Mouse (Mus musculus): ENCODE data around the gene Pstpip1.

Pstpip1 gene

GRCm38 (mm10) chr9:56089778-56090520, at the start of gene Pstpip1:
Pstpip1 (plus strand) TSS chr9:56089962.
- in situ Hi-C loops (cut with MboI): no loop called here

- in situ Hi-C loops (cut with MboI): no loop called here
Observed at GRCm38 (mm10) chr9:56041372-56042180, 48.2 kb upstream of the Pstpip1 start, which contains the start of gene Rcn2. Rcn2 (plus strand) TSS chr9:56041845.

- in situ Hi-C loops (cut with MboI): no loop called here
Observed at GRCm38 (mm10) chr9:56042181-56042621, 47.6 kb upstream of the Pstpip1 start.

GRCm38 (mm10) chr9:56053796-56054195, 36.0 kb upstream of the Pstpip1 start:
- in situ Hi-C loops (cut with MboI): no loop called here

- in situ Hi-C loops (cut with MboI): no loop called here
Observed at GRCm38 (mm10) chr9:56056147-56056546, 33.6 kb upstream of the Pstpip1 start.

GRCm38 (mm10) chr9:56062336-56062735, 27.4 kb upstream of the Pstpip1 start:
- in situ Hi-C loops (cut with MboI): no loop called here

DNA sequence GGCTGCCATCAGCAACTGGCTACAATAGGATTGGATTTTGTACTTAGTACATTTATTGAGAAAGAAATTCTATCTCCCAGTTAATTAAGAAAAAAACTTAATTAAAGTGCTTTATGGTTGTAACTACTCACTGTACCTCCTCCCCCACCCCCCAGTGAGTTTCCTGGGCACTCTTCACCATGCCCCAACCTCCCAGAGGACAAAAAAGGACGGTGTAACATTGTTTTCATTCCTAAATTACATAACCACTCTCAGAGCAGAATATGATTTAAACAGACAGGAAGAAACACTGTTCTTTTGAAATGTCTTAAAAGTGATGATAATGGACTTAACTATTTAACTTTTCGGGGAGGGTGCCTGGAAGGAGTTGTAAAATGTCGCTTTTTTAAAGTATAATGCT, 24.8 kb upstream of the Pstpip1 start:
- in situ Hi-C loops (cut with MboI): no loop called here

GRCm38 (mm10) chr9:56067964-56068363, 21.8 kb upstream of the Pstpip1 start:
- in situ Hi-C loops (cut with MboI): no loop called here

- in situ Hi-C loops (cut with MboI): no loop called here
Observed at GRCm38 (mm10) chr9:56068630-56069029, 21.1 kb upstream of the Pstpip1 start.

- in situ Hi-C loops (cut with MboI): no loop called here
Observed at GRCm38 (mm10) chr9:56072861-56073260, 16.9 kb upstream of the Pstpip1 start.

GRCm38 (mm10) chr9:56074863-56075262, 14.9 kb upstream of the Pstpip1 start:
- in situ Hi-C loops (cut with MboI): no loop called here

GRCm38 (mm10) chr9:56075264-56075663, 14.5 kb upstream of the Pstpip1 start:
- in situ Hi-C loops (cut with MboI): no loop called here

DNA sequence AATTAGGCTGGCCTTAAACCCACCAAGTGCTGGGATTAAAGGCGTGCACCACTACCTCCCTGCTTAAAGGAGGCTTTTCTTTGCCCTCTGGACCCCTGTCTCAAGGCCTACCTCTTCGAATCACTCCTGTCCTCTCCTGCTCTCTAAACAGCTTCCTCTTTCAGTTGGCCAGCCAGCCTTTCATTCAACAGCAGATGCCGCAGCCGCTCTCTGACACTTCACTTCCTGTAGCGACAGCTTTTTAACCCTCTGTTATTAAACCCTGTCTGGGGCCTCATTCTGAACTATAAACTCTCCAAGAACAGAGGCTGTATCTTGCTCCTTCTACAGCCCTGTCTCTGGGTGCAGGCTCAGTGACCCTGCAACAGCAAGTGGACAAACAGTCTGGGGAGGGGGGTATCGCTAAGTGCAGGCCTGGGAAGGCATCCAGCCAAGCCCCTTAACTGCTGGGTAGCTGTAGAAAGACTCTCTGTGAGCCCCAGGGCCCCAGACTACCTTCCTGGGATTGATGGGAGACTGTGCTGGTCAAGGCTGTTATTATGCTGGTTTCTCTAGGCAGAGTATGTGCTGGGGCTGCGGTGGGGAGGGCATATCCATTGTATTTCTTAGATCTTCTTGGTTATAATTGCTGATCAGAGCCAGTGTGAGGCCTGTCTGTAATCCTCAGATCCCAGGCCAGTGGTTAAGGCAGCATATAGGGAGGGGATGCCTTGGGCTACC, 13.7 kb upstream of the Pstpip1 start:
- in situ Hi-C loops (cut with MboI): no loop called here

GRCm38 (mm10) chr9:56079587-56079986, 10.2 kb upstream of the Pstpip1 start:
- in situ Hi-C loops (cut with MboI): no loop called here

DNA sequence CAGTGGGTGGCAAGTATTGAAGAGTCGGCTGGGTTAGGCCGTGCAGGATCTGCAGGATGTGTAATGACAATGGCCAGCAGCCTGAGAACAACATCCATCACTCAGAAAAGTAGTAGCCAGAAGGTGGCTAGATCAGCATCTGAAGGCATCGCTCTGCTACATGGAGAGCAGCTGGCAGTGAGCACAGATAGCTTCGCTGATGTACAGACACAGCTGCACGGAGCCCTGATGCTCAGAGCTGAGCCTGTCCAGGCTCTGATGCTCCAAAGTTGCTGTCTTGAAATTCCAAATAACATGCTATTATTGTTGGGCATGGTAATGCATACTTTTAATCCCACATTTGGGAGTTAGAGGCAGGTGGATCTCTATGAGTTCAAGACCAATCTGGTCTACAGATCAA, 3.2 kb upstream of the Pstpip1 start:
- in situ Hi-C loops (cut with MboI): no loop called here

GRCm38 (mm10) chr9:56090546-56091225, 924 bp downstream of the Pstpip1 start:
- in situ Hi-C loops (cut with MboI): no loop called here

DNA sequence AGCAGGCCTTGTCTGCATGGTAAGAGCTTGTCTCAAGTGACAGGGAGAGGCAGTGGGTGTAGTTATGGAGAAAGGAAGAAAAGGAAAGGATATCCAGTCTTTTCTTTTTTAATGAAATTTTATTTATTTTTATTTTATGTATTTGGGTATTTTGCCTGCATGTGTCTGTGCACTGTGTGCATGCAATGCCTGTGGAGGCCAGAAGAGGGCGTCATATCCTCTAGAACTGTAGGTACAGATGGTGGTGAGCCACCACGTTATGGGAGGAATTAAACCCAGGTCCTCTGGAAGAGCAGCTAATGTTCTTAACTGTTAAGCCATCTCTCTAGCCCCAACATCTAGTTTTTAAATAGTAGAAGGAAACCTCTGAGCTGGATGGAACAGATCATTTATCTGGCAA, 2.3 kb downstream of the Pstpip1 start:
- in situ Hi-C loops (cut with MboI): no loop called here

GRCm38 (mm10) chr9:56097584-56098298, 8.0 kb downstream of the Pstpip1 start:
- in situ Hi-C loops (cut with MboI): no loop called here

- in situ Hi-C loops (cut with MboI): no loop called here
Observed at GRCm38 (mm10) chr9:56100041-56100522, 10.3 kb downstream of the Pstpip1 start.

GRCm38 (mm10) chr9:56101022-56101421, 11.3 kb downstream of the Pstpip1 start:
- in situ Hi-C loops (cut with MboI): no loop called here

DNA sequence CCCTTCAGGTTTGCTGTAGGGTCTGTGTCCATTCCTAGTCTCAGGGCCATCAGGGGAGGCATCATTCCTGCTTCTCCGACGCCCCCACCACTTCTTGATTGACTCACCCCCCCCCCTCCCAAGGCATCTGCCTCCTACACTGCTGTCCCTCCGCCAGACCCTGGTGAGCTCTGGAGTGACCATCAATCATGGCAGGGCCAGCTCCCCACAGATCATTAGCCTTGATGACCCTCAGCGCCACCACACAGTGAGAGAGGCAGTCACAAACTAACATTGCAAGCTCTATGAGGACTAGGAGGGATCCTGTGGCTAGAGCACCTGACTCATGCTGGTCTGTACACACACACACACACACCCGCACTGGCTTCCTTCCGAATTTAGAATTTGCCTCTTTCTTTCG, 15.2 kb downstream of the Pstpip1 start:
- in situ Hi-C loops (cut with MboI): no loop called here
